7 mouse cellular contexts compared by ENCODE assay signal in the genomic region with DNA sequence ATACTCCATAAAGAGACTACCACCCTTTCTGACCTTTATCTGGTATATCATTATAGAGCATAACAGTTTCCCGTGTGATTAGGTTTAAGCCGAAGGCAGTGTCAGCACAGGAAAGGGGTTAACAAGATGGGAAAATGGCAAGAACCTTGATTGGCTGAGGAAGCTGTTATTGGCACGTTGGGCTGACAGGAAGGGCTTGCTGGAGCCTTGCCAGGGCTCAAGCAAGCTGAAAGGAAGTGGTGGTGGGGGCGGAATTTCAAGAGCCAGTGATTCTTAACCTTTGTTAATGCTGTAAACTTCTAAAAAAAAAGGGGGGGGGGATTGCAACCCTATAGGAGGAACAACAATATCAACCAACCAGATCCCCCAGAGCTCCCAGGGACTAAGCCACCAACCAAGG. TPM values are rescaled to one million over a fixed set of nuclear protein-coding genes. Genes with fewer than 3 reads are reported as not detected.
DNase-seq lines count a peak whose midpoint lies in the region; ATAC-seq and TF ChIP-seq lines count a peak whose summit lies in the region.

No protein-coding gene starts in this region.

- H3K9me3 ChIP-seq in heart, postnatal 0 days (replicated peaks; ENCODE audit: control insufficient read depth, low read length), result no peaks in the 10 kb centered on the region
- no peaks in the 10 kb centered on the region for H3K9me3 ChIP-seq in hindbrain, embryonic 14.5 days (ENCODE audit: control insufficient read depth, low read length)

- no peak overlapping the region for H3K9ac ChIP-seq in heart, postnatal 0 days (replicated peaks; ENCODE audit: low read depth, low read length)
- H3K9ac ChIP-seq in hindbrain, embryonic 14.5 days, result no peak overlapping the region

- peak; percentile 21; the same call in 1 of the 2 replicates for ATAC-seq in heart, postnatal 0 days (ENCODE audit: insufficient read depth, low read depth)
- no peak for ATAC-seq in hindbrain, embryonic 14.5 days (ENCODE audit: low FRiP score)

- WGBS in heart, postnatal 0 days, result 18% methylated on average over 4 of the region's 4 CpGs
- WGBS in hindbrain, embryonic 14.5 days, result 53% methylated on average over 4 of the region's 4 CpGs

- H3K4me1 ChIP-seq in heart, postnatal 0 days (ENCODE audit: control insufficient read depth, insufficient read depth), result peaks cover 14% of the 10 kb centered on the region; the same call in 1 of the 2 replicates
- H3K4me1 ChIP-seq in hindbrain, embryonic 14.5 days (replicated peaks; ENCODE audit: control insufficient read depth, insufficient read depth, low read length), result no peaks in the 10 kb centered on the region

- H3K4me2 ChIP-seq in heart, postnatal 0 days (ENCODE audit: low read depth, low read length), result no peak overlapping the region
- H3K4me2 ChIP-seq in hindbrain, embryonic 14.5 days (replicated peaks), result no peak overlapping the region

- no peaks in the 10 kb centered on the region for H3K27me3 ChIP-seq in heart, postnatal 0 days (ENCODE audit: control insufficient read depth, insufficient read depth, low read length)
- H3K27me3 ChIP-seq in hindbrain, embryonic 14.5 days (ENCODE audit: control insufficient read depth, insufficient read depth, low read length), result no peaks in the 10 kb centered on the region

- TF ChIP-seq EP300 in heart, postnatal 0 days (IDR thresholded peaks at IDR 0.05; ENCODE audit: low read depth), result no peak

- TF ChIP-seq CTCF in heart, postnatal 0 days (IDR thresholded peaks at IDR 0.05; ENCODE audit: low read depth), result no peak

- H3K27ac ChIP-seq in heart, postnatal 0 days (ENCODE audit: low read depth), result no peak overlapping the region
- no peak overlapping the region for H3K27ac ChIP-seq in hindbrain, embryonic 14.5 days

- H3K4me3 ChIP-seq in heart, postnatal 0 days (ENCODE audit: low read depth, low read length), result no peak overlapping the region
- H3K4me3 ChIP-seq in hindbrain, embryonic 14.5 days (replicated peaks; ENCODE audit: low read length), result no peak overlapping the region

- DNase-seq in right cerebral cortex, postnatal 14 days, result peak; percentile 14
- no peak for DNase-seq in right cerebral cortex, adult 2 months (ENCODE audit: low spot score in 2 of 2)
- DNase-seq in heart, postnatal 0 days (ENCODE audit: low spot score), result peak; percentile 76
- peak; percentile 73 for DNase-seq in lung, postnatal 25 days (ENCODE audit: low spot score)
- no peak for DNase-seq in layer of hippocampus, adult 9-11 months
- no peak for DNase-seq in cerebellum, adult 18-20 months
- DNase-seq in hindbrain, embryonic 14.5 days (ENCODE audit: low spot score), result no peak

- H3K36me3 ChIP-seq in heart, postnatal 0 days (replicated peaks; ENCODE audit: control insufficient read depth, insufficient read depth, low read length), result no peaks in the 10 kb centered on the region
- no peaks in the 10 kb centered on the region for H3K36me3 ChIP-seq in hindbrain, embryonic 14.5 days (replicated peaks; ENCODE audit: control insufficient read depth, insufficient read depth)

RNA-seq across cellular contexts. Expression of a gene that starts 6.4 kb away (rescaled TPM):
- 39.8 and 88.5 TPM in 2 replicates for total RNA-seq in heart, postnatal 0 days (2014; rRNA removed; ENCODE audit: low replicate concordance)
- 22.6 and 23.6 TPM in 2 replicates for polyA plus RNA-seq in heart, postnatal 0 days (2015; fragmentation: Nextera tagmentation; extraction: Ambion mirVana)
- polyA plus RNA-seq in hindbrain, embryonic 14.5 days (2014; fragmentation: Nextera tagmentation; extraction: Ambion mirVana), result 19.6 and 24.7 TPM in 2 replicates

RNA-seq across cellular contexts. Expression of a gene that starts 28.5 kb away (rescaled TPM):
- 3.7 and 22.0 TPM in 2 replicates for total RNA-seq in heart, postnatal 0 days (2014; rRNA removed; ENCODE audit: low replicate concordance)
- polyA plus RNA-seq in heart, postnatal 0 days (2015; fragmentation: Nextera tagmentation; extraction: Ambion mirVana), result 1.3 and 2.0 TPM in 2 replicates
- polyA plus RNA-seq in hindbrain, embryonic 14.5 days (2014; fragmentation: Nextera tagmentation; extraction: Ambion mirVana), result 4.1 and 4.4 TPM in 2 replicates

Comparison
In these comparisons a context has a peak if more than half of its experiments do, and no peak if none do; other contexts are left out.
1. DNase-seq: peak in right cerebral cortex, postnatal 14 days (single experiment), heart, postnatal 0 days (single experiment) and lung, postnatal 25 days (single experiment); none in right cerebral cortex, adult 2 months (0 of 2), layer of hippocampus, adult 9-11 months (single experiment), cerebellum, adult 18-20 months (0 of 2) and hindbrain, embryonic 14.5 days (single experiment).